Mouse (Mus musculus) forebrain, embryonic 15.5 days (tissue): Measurements from ENCODE around the gene Evc. TPM values are rescaled to one million over a fixed set of nuclear protein-coding genes. Genes with fewer than 3 reads are reported as not detected.

Source experiments
- polyA plus RNA-seq: library from polyadenylated mRNA; unstranded; fragments of >200 nt; fragmentation: Nextera tagmentation; extraction: Ambion mirVana; gene quantifications from 2 replicates; pipeline ENCODE4 v1.2.1, GENCODE M21; 2015

Gene Evc
- polyA plus RNA-seq, 1 experiment from 2014 or later, result 7.1 TPM

Other genes with a start within 250 kb of the Evc start
- gene Crmp1, start 95.0 kb downstream of the Evc start, polyA plus RNA-seq, result 790 and 813 TPM in 2 replicates
- gene Evc2, start 1.6 kb upstream of the Evc start, polyA plus RNA-seq, result 6.0 and 6.6 TPM in 2 replicates